Mouse (Mus musculus) frontal cortex, postnatal 14 days (tissue): ENCODE results near the gene Adamts6.

Source experiments
- DNase-seq, 2 experiments: peaks; one replicate each; pipeline ENCODE4 v3.0.0; 2022; ENCODE audit warnings: low spot score in 2 of 2

Adamts6 gene

GRCm38 (mm10) chr13:104516146-104516545, 228.5 kb downstream of the Adamts6 start:
- DNase-seq: no peak

GRCm38 (mm10) chr13:104516766-104517364, 229.2 kb downstream of the Adamts6 start:
- DNase-seq: no peak

- peak in 1 of 2 experiments; percentile 10 for DNase-seq
Observed at GRCm38 (mm10) chr13:104517638-104518311, 230.1 kb downstream of the Adamts6 start.

- peak; percentile 79 to 80 for DNase-seq
Observed at GRCm38 (mm10) chr13:104518312-104519005, 230.8 kb downstream of the Adamts6 start.

GRCm38 (mm10) chr13:104519006-104519695, 231.5 kb downstream of the Adamts6 start:
- peak in 1 of 2 experiments; percentile 23 for DNase-seq

GRCm38 (mm10) chr13:104519981-104520380, 232.3 kb downstream of the Adamts6 start:
- DNase-seq: no peak

GRCm38 (mm10) chr13:104520461-104520860, 232.8 kb downstream of the Adamts6 start:
- DNase-seq: no peak

GRCm38 (mm10) chr13:104521532-104521931, 233.9 kb downstream of the Adamts6 start:
- DNase-seq: no peak

GRCm38 (mm10) chr13:104525656-104526055, 238.0 kb downstream of the Adamts6 start:
- no peak for DNase-seq

GRCm38 (mm10) chr13:104529238-104529637, 241.6 kb downstream of the Adamts6 start:
- no peak for DNase-seq

GRCm38 (mm10) chr13:104531841-104532240, 244.2 kb downstream of the Adamts6 start:
- no peak for DNase-seq

- DNase-seq: no peak
Observed at GRCm38 (mm10) chr13:104532723-104533122, 245.1 kb downstream of the Adamts6 start.

- no peak for DNase-seq
Observed at GRCm38 (mm10) chr13:104533806-104534495, 246.3 kb downstream of the Adamts6 start.

GRCm38 (mm10) chr13:104540861-104541398, 253.3 kb downstream of the Adamts6 start:
- DNase-seq: no peak

GRCm38 (mm10) chr13:104542123-104542758, 254.6 kb downstream of the Adamts6 start:
- DNase-seq: no peak

GRCm38 (mm10) chr13:104542759-104543141, 255.1 kb downstream of the Adamts6 start:
- DNase-seq: no peak
